Mouse (Mus musculus): ENCODE results near the gene Fbxo44.

DNA sequence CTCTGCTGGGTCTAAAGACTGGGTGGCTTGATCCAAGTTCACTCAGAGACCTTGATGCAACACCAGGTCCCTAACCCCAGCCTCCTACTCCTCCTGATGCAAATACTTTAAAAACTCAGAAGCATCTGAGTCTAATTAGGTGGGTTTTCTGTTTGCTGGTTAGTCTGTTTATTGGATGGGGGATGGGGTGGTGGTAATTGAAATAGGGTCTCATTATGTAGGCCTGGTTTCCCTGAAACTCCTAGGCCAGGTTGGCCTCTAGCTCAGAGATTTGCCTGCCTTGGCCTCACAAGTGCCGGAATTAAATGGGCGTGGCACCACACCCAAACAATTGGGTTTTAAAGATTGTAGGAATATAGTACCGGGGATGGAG lies 37.6 kb downstream of the Fbxo44 start:
- TF ChIP-seq CTCF (IDR thresholded peaks at IDR 0.05; ENCODE audit: extremely low read depth, insufficient read depth, insufficient read length, insufficient replicate concordance): no peak
- TF ChIP-seq POLR2A (IDR thresholded peaks at IDR 0.05; ENCODE audit: low read depth, low read length): no peak

Measured in spleen, adult 2 months (tissue).